Mouse (Mus musculus) heart, postnatal 0 days (tissue): ENCODE measurements around the gene Atmin.

Source experiments
- CTCF ChIP-seq: IDR thresholded peaks from 2 replicates; pipeline ENCODE4 v1.5.1; 2016; ENCODE audit warnings: antibody characterized with exemption, control low read depth, low read depth
- EP300 ChIP-seq: IDR thresholded peaks from 2 replicates; pipeline ENCODE4 v1.6.1; 2016; ENCODE audit warnings: antibody characterized with exemption, low read depth

- TF ChIP-seq CTCF (no peak), EP300 (no peak)
Measured at GRCm38 (mm10) chr8:116989842-116990241, 46.6 kb downstream of the Atmin start.
